Mouse (Mus musculus): Measurements from ENCODE around the gene Acot6. TPM values are rescaled to one million over a fixed set of nuclear protein-coding genes. Genes with fewer than 3 reads are reported as not detected.

Acot6 gene
- total and polyA plus RNA-seq, 3 experiments, result 0.08 TPM; not detected in 2

DNA sequence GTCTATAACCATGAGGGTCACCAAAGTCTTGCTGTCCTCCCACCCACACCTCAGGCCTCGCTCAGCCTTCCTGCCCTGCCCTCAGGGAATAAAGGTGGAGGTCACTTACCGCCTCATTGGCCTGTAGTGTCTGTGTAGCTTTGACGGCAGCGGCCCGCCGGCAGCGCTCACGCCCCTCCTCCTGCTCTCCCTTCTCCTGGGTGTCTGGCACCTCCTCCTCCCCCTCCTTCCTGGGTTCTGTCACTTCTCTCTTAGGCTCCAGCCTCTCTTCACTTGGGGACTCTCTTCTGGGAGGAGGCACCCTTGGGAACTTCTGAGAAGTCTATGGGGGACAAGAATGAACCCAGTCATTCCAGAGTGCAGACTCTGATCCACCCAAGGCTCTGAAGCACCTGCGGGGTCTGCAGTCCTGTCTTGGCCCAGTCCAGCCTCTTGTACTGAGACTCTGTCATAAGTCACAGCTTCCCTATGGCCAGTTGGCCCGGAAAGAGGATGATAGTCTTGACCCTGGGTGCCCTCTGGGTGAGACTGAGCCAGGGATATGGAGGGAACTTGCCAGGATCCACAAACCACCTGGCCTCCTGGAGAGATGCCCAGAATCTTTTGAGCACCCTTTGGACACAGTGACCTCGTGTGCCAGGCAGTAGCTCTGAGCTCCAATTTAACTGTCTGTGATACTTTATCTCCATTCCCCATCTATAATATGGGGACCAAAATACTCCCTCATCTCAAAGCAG, 54.5 kb downstream of the Acot6 start:
- TF ChIP-seq HCFC1 (IDR thresholded peaks at IDR 0.05; ENCODE audit: low read depth, low read length), result no peak
- TF ChIP-seq ELF1 (IDR thresholded peaks at IDR 0.05; ENCODE audit: low read depth, low read length), result no peak
- TF ChIP-seq USF2 (conservative IDR thresholded peaks at IDR 0.05; ENCODE audit: low read depth, low read length), result no peak
- TF ChIP-seq E2F4 (IDR thresholded peaks at IDR 0.05; ENCODE audit: insufficient replicate concordance, low read depth, low read length), result no peak
- no peak for TF ChIP-seq MAX (IDR thresholded peaks at IDR 0.05; ENCODE audit: low read length)
- TF ChIP-seq ZC3H11A (IDR thresholded peaks at IDR 0.05; ENCODE audit: low read depth, low read length), result no peak
- no peak for TF ChIP-seq ETS1 (conservative IDR thresholded peaks at IDR 0.05; ENCODE audit: low read depth, low read length)
- TF ChIP-seq NELFE (IDR thresholded peaks at IDR 0.05; ENCODE audit: low read depth, low read length), result no peak
- TF ChIP-seq CTCF (conservative IDR thresholded peaks at IDR 0.05 in 1 of 2, IDR thresholded peaks at IDR 0.05 in 1 of 2; ENCODE audit: low read depth in 2 of 2, low read length in 2 of 2), result no peak
- no peak for TF ChIP-seq NRF1 (IDR thresholded peaks at IDR 0.05; ENCODE audit: low read depth, low read length)
- TF ChIP-seq EP300 (IDR thresholded peaks at IDR 0.05; ENCODE audit: low read length), result no peak
- no peak for TF ChIP-seq POLR2A (IDR thresholded peaks at IDR 0.05; ENCODE audit: low read depth, low read length)
- no peak for TF ChIP-seq ZKSCAN1 (IDR thresholded peaks at IDR 0.05; ENCODE audit: borderline replicate concordance, low read depth, low read length)
- TF ChIP-seq POLR2AphosphoS2 (IDR thresholded peaks at IDR 0.05; ENCODE audit: low read depth, low read length), result no peak
- TF ChIP-seq MAZ (IDR thresholded peaks at IDR 0.05; ENCODE audit: low read depth, low read length), result no peak
- no peak for TF ChIP-seq IRF4 (IDR thresholded peaks at IDR 0.05; ENCODE audit: low read depth, low read length)
- no peak for TF ChIP-seq CHD2 (IDR thresholded peaks at IDR 0.05; ENCODE audit: low read length)
- no peak for TF ChIP-seq JUND (conservative IDR thresholded peaks at IDR 0.05; ENCODE audit: low read depth, low read length)
- no peak for TF ChIP-seq GABPA (IDR thresholded peaks at IDR 0.05; ENCODE audit: insufficient replicate concordance, low read depth, low read length)
- TF ChIP-seq ZMIZ1 (IDR thresholded peaks at IDR 0.05; ENCODE audit: low read depth, low read length), result no peak
- dilution Hi-C loops (cut with MboI; ENCODE audit: extremely low pct_ligation_motif_present, extremely low pct_unique_long_range_greater_than_20kb, low sequenced_read_pairs), result no loop called here
- Histone ChIP-seq H3K27ac (ENCODE audit: insufficient read depth, low read depth) (no peak overlapping the region), H3K9me3 (replicated peaks; ENCODE audit: low read length) (no peaks in the 10 kb centered on the region), H3K79me2 (replicated peaks; ENCODE audit: control insufficient read depth, extremely low read depth, insufficient read depth, poor library complexity, severe bottlenecking) (no peaks in the 10 kb centered on the region), H3K4me2 (ENCODE audit: insufficient read depth, low read depth, poor library complexity, severe bottlenecking) (no peak overlapping the region), H3K9ac (ENCODE audit: insufficient read depth, low read depth) (no peak overlapping the region), H3K36me3 (replicated peaks in 1 of 2; ENCODE audit: control insufficient read depth in 1 of 2, insufficient read depth in 1 of 2, low read length in 1 of 2) (peaks cover 60 to 94% of the 10 kb centered on the region in 2 experiments), H3K27me3 (replicated peaks) (no peaks in the 10 kb centered on the region), H3K4me3 (replicated peaks in 1 of 3; ENCODE audit: low read depth in 2 of 3, low read length in 2 of 3, poor library complexity in 1 of 3) (no peak overlapping the region), H3K4me1 (ENCODE audit: control insufficient read depth in 1 of 2, insufficient read depth in 2 of 2) (no peaks in the 10 kb centered on the region)
- in situ Hi-C loops (cut with MboI; ENCODE audit: low pct_ligation_motif_present, low pct_unique_long_range_greater_than_20kb, low sequenced_read_pairs), result no loop called here
- no peak for DNase-seq (ENCODE audit: extremely low read depth)

DNA sequence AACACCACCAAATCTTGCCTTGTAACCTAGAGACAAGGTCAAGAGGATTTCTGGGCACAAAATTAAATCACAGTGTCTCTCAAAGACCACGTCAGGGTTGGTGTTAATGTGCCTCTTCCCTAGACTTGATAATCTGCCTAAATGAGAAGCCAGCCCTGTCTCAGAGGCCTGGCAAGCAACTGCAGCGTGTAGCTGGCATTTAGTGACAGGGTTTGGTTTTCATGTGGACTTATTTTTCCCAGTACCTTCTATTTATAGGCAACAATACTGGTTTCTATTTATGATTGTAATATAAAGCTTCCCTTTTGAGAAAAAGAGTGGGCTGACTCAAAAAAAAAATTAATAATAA, 55.0 kb downstream of the Acot6 start:
- H3K27ac ChIP-seq (ENCODE audit: insufficient read depth, low read depth), result no peak overlapping the region
- no peaks in the 10 kb centered on the region for H3K27me3 ChIP-seq (replicated peaks)
- in situ Hi-C loops (cut with MboI; ENCODE audit: low pct_ligation_motif_present, low pct_unique_long_range_greater_than_20kb, low sequenced_read_pairs) (no loop called here), dilution Hi-C loops (cut with MboI; ENCODE audit: extremely low pct_ligation_motif_present, extremely low pct_unique_long_range_greater_than_20kb, low sequenced_read_pairs) (no loop called here)
- no peaks in the 10 kb centered on the region for H3K9me3 ChIP-seq (replicated peaks; ENCODE audit: low read length)
- H3K9ac ChIP-seq (ENCODE audit: insufficient read depth, low read depth), result no peak overlapping the region
- H3K4me3 ChIP-seq (replicated peaks in 1 of 3; ENCODE audit: low read depth in 2 of 3, low read length in 2 of 3, poor library complexity in 1 of 3), result no peak overlapping the region
- no peak overlapping the region for H3K4me2 ChIP-seq (ENCODE audit: insufficient read depth, low read depth, poor library complexity, severe bottlenecking)
- TF ChIP-seq POLR2A (IDR thresholded peaks at IDR 0.05; ENCODE audit: low read depth, low read length) (no peak), MAFK (IDR thresholded peaks at IDR 0.05; ENCODE audit: insufficient replicate concordance, low read length) (no peak), MYC (IDR thresholded peaks at IDR 0.05; ENCODE audit: low read depth, low read length) (no peak), CTCF (conservative IDR thresholded peaks at IDR 0.05 in 1 of 2, IDR thresholded peaks at IDR 0.05 in 1 of 2; ENCODE audit: low read depth in 2 of 2, low read length in 2 of 2) (no peak), ZC3H11A (IDR thresholded peaks at IDR 0.05; ENCODE audit: low read depth, low read length) (no peak), POLR2AphosphoS2 (IDR thresholded peaks at IDR 0.05; ENCODE audit: low read depth, low read length) (no peak), PAX5 (IDR thresholded peaks at IDR 0.05; ENCODE audit: low read length) (no peak), JUND (conservative IDR thresholded peaks at IDR 0.05; ENCODE audit: low read depth, low read length) (no peak), JUN (IDR thresholded peaks at IDR 0.05; ENCODE audit: insufficient read depth, low read depth, low read length) (no peak), RCOR1 (conservative IDR thresholded peaks at IDR 0.05; ENCODE audit: low read depth, low read length) (no peak), KAT2A (IDR thresholded peaks at IDR 0.05; ENCODE audit: insufficient replicate concordance, low read length) (no peak), CHD2 (IDR thresholded peaks at IDR 0.05; ENCODE audit: low read length) (no peak), SMC3 (IDR thresholded peaks at IDR 0.05; ENCODE audit: low read depth, low read length) (no peak)
- no peaks in the 10 kb centered on the region for H3K79me2 ChIP-seq (replicated peaks; ENCODE audit: control insufficient read depth, extremely low read depth, insufficient read depth, poor library complexity, severe bottlenecking)
- DNase-seq (ENCODE audit: extremely low read depth), result no peak
- H3K4me1 ChIP-seq (ENCODE audit: control insufficient read depth in 1 of 2, insufficient read depth in 2 of 2), result no peaks in the 10 kb centered on the region
- H3K36me3 ChIP-seq (replicated peaks in 1 of 2; ENCODE audit: control insufficient read depth in 1 of 2, insufficient read depth in 1 of 2, low read length in 1 of 2), result peaks cover 65 to 94% of the 10 kb centered on the region in 2 experiments

Data from CH12.LX (cell line).